Mouse (Mus musculus) MEL (cell line): ENCODE measurements at regions not wholly inside any gene's neighbourhood (a gene's known extent, or its start where the extent isn't known, plus 50 kb on each side); places are given as distances from the start of the nearest gene placed in this dataset.

Source experiments
- EP300 ChIP-seq, 2 experiments: IDR thresholded peaks; 2 replicates each; pipeline ENCODE4 v1.6.1; 2011; ENCODE audit warnings: improper control_type of control experiment in 2 of 2, low read length in 2 of 2, low read depth in 1 of 2, mild to moderate bottlenecking in 1 of 2
- HCFC1 ChIP-seq: IDR thresholded peaks from 2 replicates; pipeline ENCODE4 v1.6.1; 2012; ENCODE audit warnings: low read depth, mild to moderate bottlenecking, inconsistent platforms, low read length, improper control_type of control experiment, moderate library complexity
- MAX ChIP-seq: IDR thresholded peaks from 2 replicates; pipeline ENCODE4 v1.6.1; 2011; ENCODE audit warnings: low read length, improper control_type of control experiment
- MAZ ChIP-seq: IDR thresholded peaks from 2 replicates; pipeline ENCODE4 v1.6.1; 2012; ENCODE audit warnings: low read depth, mild to moderate bottlenecking, inconsistent platforms, low read length, improper control_type of control experiment
- NRF1 ChIP-seq: IDR thresholded peaks from 2 replicates; pipeline ENCODE4 v1.6.1; 2014; ENCODE audit warnings: low read depth, mild to moderate bottlenecking, inconsistent platforms, low read length, improper control_type of control experiment, moderate library complexity; ENCODE audit not compliant: poor library complexity, insufficient read depth, severe bottlenecking
- POLR2A ChIP-seq, 2 experiments: IDR thresholded peaks; 2 replicates each; pipeline ENCODE4 v1.6.1; 2011 to 2012; ENCODE audit warnings: low read length in 2 of 2, mild to moderate bottlenecking in 2 of 2, control low read depth in 1 of 2, improper control_type of control experiment in 1 of 2, low read depth in 1 of 2, moderate library complexity in 1 of 2; ENCODE audit not compliant: control insufficient read depth in 1 of 2, insufficient read depth in 1 of 2, poor library complexity in 1 of 2

DNA sequence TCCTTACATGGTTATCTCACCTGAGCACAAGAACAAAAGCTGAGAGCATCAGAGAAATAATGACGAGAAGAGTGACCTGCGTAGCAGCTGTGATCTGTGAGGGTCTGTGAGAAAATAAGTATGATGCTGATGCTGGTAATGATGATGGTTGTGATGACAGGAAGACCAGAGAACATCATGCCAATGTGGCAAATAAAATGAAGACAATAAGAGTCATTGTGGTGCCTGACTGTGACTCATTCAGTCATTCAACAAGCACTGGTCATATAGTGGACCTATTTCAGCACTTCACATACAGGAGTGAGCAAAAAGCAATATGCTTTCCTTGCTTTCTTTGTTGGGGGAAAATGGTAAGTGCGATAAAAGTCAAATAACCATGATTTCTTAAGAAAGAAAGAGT lies 433.3 kb downstream of the Gpam start:
- TF ChIP-seq HCFC1 (no peak), NRF1 (no peak), MAZ (no peak), POLR2A (IDR thresholded peaks at IDR 0.05; ENCODE audit: control insufficient read depth in 1 of 2, insufficient read depth in 1 of 2, low read depth in 1 of 2, low read length in 2 of 2, poor library complexity in 1 of 2) (no peak), MAX (no peak), EP300 (IDR thresholded peaks at IDR 0.05; ENCODE audit: low read depth in 1 of 2, low read length in 2 of 2) (no peak)
